Mouse (Mus musculus) small intestine, adult 2 months (tissue): Measurements from ENCODE around the gene Slc9a1. TPM values are rescaled to one million over a fixed set of nuclear protein-coding genes. Genes with fewer than 3 reads are reported as not detected.

Experiments used
- H3K27ac ChIP-seq: fragments of 200-500 bp; 2 replicates; pipeline ENCODE4 v1.5.1; 2012; ENCODE audit warnings: low read depth, low read length, control low read depth, inconsistent platforms; ENCODE audit not compliant: insufficient read depth
- H3K27me3 ChIP-seq: fragments of 200-500 bp; 2 replicates; pipeline ENCODE4 v1.6.1; 2012; ENCODE audit warnings: mild to moderate bottlenecking, moderate library complexity, low read length, inconsistent platforms; ENCODE audit not compliant: control insufficient read depth, insufficient read depth
- H3K36me3 ChIP-seq: fragments of 200-500 bp; 2 replicates; pipeline ENCODE4 v1.6.1; 2012; ENCODE audit warnings: mild to moderate bottlenecking, low read length, control low read depth, inconsistent platforms; ENCODE audit not compliant: control insufficient read depth, insufficient read depth
- H3K4me1 ChIP-seq: fragments of 200-500 bp; 2 replicates; pipeline ENCODE4 v1.6.1; 2012; ENCODE audit warnings: low read length, inconsistent platforms, mixed read lengths; ENCODE audit not compliant: control insufficient read depth, insufficient read depth, insufficient read length
- H3K4me3 ChIP-seq: fragments of 200-500 bp; 2 replicates; pipeline ENCODE4 v1.5.1; 2012; ENCODE audit warnings: low read depth, mild to moderate bottlenecking, control low read depth, inconsistent platforms, low read length, moderate library complexity
- CTCF ChIP-seq: fragments of 200-500 bp; IDR thresholded peaks from 2 replicates; pipeline ENCODE4 v1.5.1; 2012; ENCODE audit warnings: low read depth, mild to moderate bottlenecking, control low read depth, inconsistent platforms, low read length, moderate library complexity, mixed read lengths; ENCODE audit not compliant: insufficient replicate concordance, insufficient read length; ENCODE audit errors: extremely low read depth
- POLR2A ChIP-seq: fragments of 200-500 bp; IDR thresholded peaks from 2 replicates; pipeline ENCODE4 v1.6.1; 2012; ENCODE audit warnings: low read depth, mild to moderate bottlenecking, control low read depth, inconsistent platforms, low read length, moderate library complexity
- WGBS: fragments of 180-500 bp; shearing (Covaris S2); methylation state at CpG from one replicate; pipeline ENCODE4 v1.1.7; 2018; 5-methylcytosine and 5-hydroxymethylcytosine counted together
- polyA plus RNA-seq: library from polyadenylated mRNA; depleted of rRNA; stranded (reverse); fragments of >200 nt; gene quantifications from 2 replicates; pipeline ENCODE4 v1.2.3, GENCODE M21; 2012

Slc9a1 gene
- polyA plus RNA-seq, 1 experiment, result 46.3 TPM

DNA sequence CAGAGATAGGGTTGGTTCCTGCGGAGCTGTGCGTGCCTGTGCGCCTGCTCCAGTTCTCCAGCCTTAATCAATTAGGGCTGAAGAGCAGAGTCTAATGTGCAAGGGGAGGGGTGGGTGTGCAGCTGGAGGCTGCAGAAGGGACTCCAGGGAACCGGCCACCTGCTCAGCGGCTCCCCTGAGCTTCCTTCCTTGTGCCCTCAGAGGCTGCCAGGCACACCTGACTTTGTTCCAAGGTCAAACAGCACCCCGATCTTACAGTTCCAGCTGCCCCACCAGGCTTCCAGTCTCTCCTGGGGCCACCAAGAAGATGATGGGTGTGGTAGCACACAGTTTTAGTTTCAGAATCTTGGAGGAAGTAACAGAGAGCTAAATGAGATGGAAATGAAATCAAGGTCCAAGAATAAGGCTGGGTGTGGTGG lies 70.9 kb downstream of the Slc9a1 start:
- H3K4me3 ChIP-seq, result peak overlapping the region; percentile 55
- whole genome bisulfite sequencing, result 3% methylated on average over 6 of the region's 6 CpGs

DNA sequence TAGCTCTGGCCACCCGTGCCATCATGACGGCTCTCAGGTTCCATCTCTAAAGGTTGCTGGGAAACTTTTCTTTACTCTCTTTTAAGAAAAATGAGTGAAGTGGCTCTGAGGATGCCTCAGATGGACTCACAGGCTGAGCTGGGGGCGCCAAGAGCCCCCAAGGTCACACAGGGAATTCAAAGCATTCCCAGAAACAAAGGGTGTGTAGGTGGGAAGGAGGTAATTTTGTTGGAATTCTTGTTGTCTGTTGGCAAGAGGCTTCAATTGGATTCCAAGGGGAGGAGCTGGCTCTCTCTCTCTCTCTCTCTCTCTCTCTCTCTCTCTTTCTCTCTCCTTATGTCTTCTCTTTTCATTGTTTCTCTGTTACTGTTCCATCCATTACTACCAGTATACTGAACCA lies 72.7 kb downstream of the Slc9a1 start:
- WGBS, result 89% methylated on average over 3 of the region's 3 CpGs
- TF ChIP-seq CTCF (no peak), POLR2A (no peak)
- H3K27ac ChIP-seq, result no peak overlapping the region

More for the DNA sequence above, 70.9 kb downstream of the Slc9a1 start:
- H3K4me1 ChIP-seq, result peaks cover 18% of the 10 kb centered on the region
- peak overlapping the region; percentile 99 for H3K27ac ChIP-seq
- no peaks in the 10 kb centered on the region for H3K27me3 ChIP-seq
- no peaks in the 10 kb centered on the region for H3K36me3 ChIP-seq
- TF ChIP-seq CTCF (no peak), POLR2A (peak; percentile 52; the same call in 1 of the 2 replicates)

GRCm38 (mm10) chr4:133443085-133443484 lies 73.6 kb downstream of the Slc9a1 start:
- Histone ChIP-seq H3K36me3 (no peaks in the 10 kb centered on the region), H3K4me3 (no peak overlapping the region), H3K27me3 (no peaks in the 10 kb centered on the region), H3K27ac (no peak overlapping the region), H3K4me1 (peaks cover 18% of the 10 kb centered on the region)
- TF ChIP-seq CTCF (no peak), POLR2A (no peak)
- WGBS, result 56% methylated on average over 5 of the region's 5 CpGs

More for the DNA sequence above, 72.7 kb downstream of the Slc9a1 start:
- Histone ChIP-seq H3K27me3 (no peaks in the 10 kb centered on the region), H3K4me3 (no peak overlapping the region), H3K36me3 (no peaks in the 10 kb centered on the region), H3K4me1 (peaks cover 18% of the 10 kb centered on the region)

GRCm38 (mm10) chr4:133445727-133446126 lies 76.2 kb downstream of the Slc9a1 start:
- Histone ChIP-seq H3K27me3 (no peaks in the 10 kb centered on the region), H3K4me3 (no peak overlapping the region), H3K36me3 (no peaks in the 10 kb centered on the region), H3K27ac (no peak overlapping the region), H3K4me1 (peaks cover 17% of the 10 kb centered on the region; the same call in 1 of the 2 replicates)
- TF ChIP-seq POLR2A, result no peak
- TF ChIP-seq CTCF, result no peak
- WGBS, result 82% methylated on average over 5 of the region's 5 CpGs

DNA sequence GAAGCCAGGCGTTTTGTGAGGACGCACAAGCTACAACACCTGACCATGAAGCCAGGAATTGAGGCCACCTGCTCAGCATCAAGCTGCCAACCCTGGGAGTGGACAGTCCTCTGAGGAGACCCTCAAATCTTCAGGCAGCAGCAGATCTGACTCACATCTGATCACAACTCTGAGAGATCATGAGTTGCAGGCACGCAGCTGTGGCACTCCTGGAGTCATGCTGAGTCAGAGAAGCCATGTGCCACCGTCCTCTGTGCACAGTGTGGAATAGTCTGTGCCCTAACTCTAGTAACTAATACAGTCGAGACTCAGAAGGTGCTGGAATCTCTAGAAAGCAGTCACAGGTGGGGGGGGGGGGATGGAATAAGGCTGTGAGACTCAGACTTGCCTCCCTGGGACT lies 77.9 kb downstream of the Slc9a1 start:
- no peak overlapping the region for H3K4me3 ChIP-seq
- peaks cover 12% of the 10 kb centered on the region; the same call in 1 of the 2 replicates for H3K4me1 ChIP-seq
- TF ChIP-seq CTCF, result no peak
- no peak for TF ChIP-seq POLR2A
- no peaks in the 10 kb centered on the region for H3K27me3 ChIP-seq
- no peak overlapping the region for H3K27ac ChIP-seq
- 70% methylated on average over 5 of the region's 5 CpGs for WGBS
- H3K36me3 ChIP-seq, result no peaks in the 10 kb centered on the region

DNA sequence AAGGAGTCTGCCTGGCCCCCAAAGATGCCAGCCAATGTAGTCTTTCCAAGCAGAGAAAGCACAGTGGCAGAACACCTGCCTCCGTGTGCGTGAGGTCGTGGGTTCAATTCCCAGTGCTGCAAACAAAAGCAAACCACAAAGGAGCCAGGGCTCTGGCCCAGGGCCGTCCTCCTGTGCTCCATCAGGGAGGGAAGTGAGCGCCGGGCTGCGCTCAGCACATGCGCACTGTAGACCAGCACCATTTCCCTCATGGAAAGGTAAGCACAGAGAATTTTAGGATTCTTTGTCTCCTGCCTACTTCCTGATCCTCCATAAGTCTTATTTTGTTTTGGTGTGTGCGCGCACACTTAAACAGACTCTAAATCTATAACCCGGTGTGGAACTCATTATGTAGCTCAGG lies 78.5 kb downstream of the Slc9a1 start:
- TF ChIP-seq CTCF (no peak), POLR2A (no peak)
- Histone ChIP-seq H3K27ac (no peak overlapping the region), H3K4me1 (peaks cover 12% of the 10 kb centered on the region; the same call in 1 of the 2 replicates), H3K27me3 (no peaks in the 10 kb centered on the region), H3K36me3 (no peaks in the 10 kb centered on the region), H3K4me3 (no peak overlapping the region)
- WGBS, result 88% methylated on average over 11 of the region's 11 CpGs

- peaks cover 9% of the 10 kb centered on the region; the same call in 1 of the 2 replicates for H3K4me1 ChIP-seq
- no peaks in the 10 kb centered on the region for H3K27me3 ChIP-seq
- WGBS, result 34% methylated on average over 8 of the region's 8 CpGs
- no peak overlapping the region for H3K27ac ChIP-seq
- TF ChIP-seq CTCF (no peak), POLR2A (no peak)
- no peak overlapping the region for H3K4me3 ChIP-seq
- no peaks in the 10 kb centered on the region for H3K36me3 ChIP-seq
These were observed 79.3 kb downstream of the Slc9a1 start for GRCm38 (mm10) chr4:133448708-133449388.

GRCm38 (mm10) chr4:133449726-133450125 lies 80.2 kb downstream of the Slc9a1 start:
- 18% methylated on average over 13 of the region's 13 CpGs for WGBS
- no peaks in the 10 kb centered on the region for H3K36me3 ChIP-seq
- no peak overlapping the region for H3K27ac ChIP-seq
- H3K4me3 ChIP-seq, result peak overlapping the region; percentile 18; the same call in 1 of the 2 replicates
- TF ChIP-seq CTCF, result peak; percentile 96; the same call in 1 of the 2 replicates
- TF ChIP-seq POLR2A, result no peak
- H3K27me3 ChIP-seq, result no peaks in the 10 kb centered on the region
- H3K4me1 ChIP-seq, result peaks cover 9% of the 10 kb centered on the region; the same call in 1 of the 2 replicates
